ENCODE assay signal across 8 mouse cellular contexts in the genomic region with DNA sequence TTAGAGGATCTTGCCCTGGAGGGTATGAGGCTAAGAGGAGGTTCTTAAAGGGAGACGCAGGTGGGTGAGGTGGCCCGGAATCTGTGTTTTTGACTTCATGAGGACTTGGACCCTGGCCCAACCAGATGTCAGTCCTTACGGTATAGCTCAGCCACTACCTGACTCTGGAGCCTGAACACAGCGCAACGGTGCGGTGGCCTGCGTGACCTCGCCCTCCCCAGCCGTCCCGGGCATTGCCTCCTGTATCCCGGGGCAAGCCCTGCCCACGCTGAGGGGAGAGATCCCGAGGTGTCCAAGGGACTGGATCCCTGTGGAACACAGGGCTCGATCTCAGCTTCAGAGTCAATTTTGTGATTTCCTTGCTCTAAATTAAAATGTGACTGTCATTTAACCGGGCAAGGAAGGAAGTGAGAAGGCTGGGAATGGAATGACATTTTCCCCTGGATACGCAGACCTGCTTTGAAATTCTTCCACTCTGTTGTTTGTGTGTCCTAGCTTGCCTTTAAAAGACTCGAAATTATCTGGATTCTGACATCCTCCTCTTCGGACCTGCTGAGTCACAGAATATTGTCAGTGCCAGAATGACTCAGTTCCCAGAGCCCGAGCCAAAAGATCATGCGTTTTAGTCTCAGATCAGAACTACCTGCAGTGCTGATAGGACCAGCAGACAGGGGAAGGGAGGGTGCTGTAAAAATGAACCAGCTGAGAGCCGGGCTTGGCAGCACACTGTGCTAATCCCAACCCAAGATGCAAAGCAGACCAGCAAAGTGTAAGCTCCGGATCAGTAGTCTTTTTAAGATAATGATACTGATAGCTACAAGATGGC. TPM values are rescaled to one million over a fixed set of nuclear protein-coding genes. Genes with fewer than 3 reads are reported as not detected.
DNase-seq lines count a peak whose midpoint lies in the region; ATAC-seq lines count a peak whose summit lies in the region.

No protein-coding gene starts in this region.

- peak overlapping the region; percentile 92 for H3K4me3 ChIP-seq in embryonic facial prominence, embryonic 14.5 days (ENCODE audit: low read depth, low read length)
- peak overlapping the region; percentile 88 for H3K4me3 ChIP-seq in heart, embryonic 12.5 days
- H3K4me3 ChIP-seq in kidney, embryonic 16.5 days (ENCODE audit: low read length) = peak overlapping the region; percentile 88
- peak overlapping the region; percentile 76 for H3K4me3 ChIP-seq in stomach, embryonic 16.5 days (replicated peaks; ENCODE audit: low read length)

- peak; percentile 48 for ATAC-seq in embryonic facial prominence, embryonic 14.5 days (ENCODE audit: low read depth)
- ATAC-seq in heart, embryonic 12.5 days (ENCODE audit: insufficient number of reproducible peaks, low FRiP score) = peak; percentile 60
- peak; percentile 60 for ATAC-seq in kidney, embryonic 16.5 days (ENCODE audit: low FRiP score, low TSS enrichment)
- ATAC-seq in stomach, embryonic 16.5 days (ENCODE audit: insufficient read depth, low FRiP score) = peak; percentile 61

- peak overlapping the region; percentile 88 for H3K27ac ChIP-seq in embryonic facial prominence, embryonic 14.5 days (replicated peaks; ENCODE audit: low read depth, low read length)
- peak overlapping the region; percentile 93 for H3K27ac ChIP-seq in heart, embryonic 12.5 days (ENCODE audit: poor library complexity, severe bottlenecking)
- peak overlapping the region; percentile 89 for H3K27ac ChIP-seq in kidney, embryonic 16.5 days (ENCODE audit: low read length)
- peak overlapping the region; percentile 91 for H3K27ac ChIP-seq in stomach, embryonic 16.5 days (ENCODE audit: low read length)

- peak overlapping the region; percentile 94 for H3K4me2 ChIP-seq in embryonic facial prominence, embryonic 14.5 days (ENCODE audit: low read depth, low read length)
- peak overlapping the region; percentile 78 for H3K4me2 ChIP-seq in heart, embryonic 12.5 days
- peak overlapping the region; percentile 92 for H3K4me2 ChIP-seq in kidney, embryonic 16.5 days (replicated peaks; ENCODE audit: low read depth, low read length)
- H3K4me2 ChIP-seq in stomach, embryonic 16.5 days (ENCODE audit: low read depth, low read length) = peak overlapping the region; percentile 75

- H3K27me3 ChIP-seq in embryonic facial prominence, embryonic 14.5 days (replicated peaks; ENCODE audit: control insufficient read depth, insufficient read depth, low read length) = no peaks in the 10 kb centered on the region
- no peaks in the 10 kb centered on the region for H3K27me3 ChIP-seq in heart, embryonic 12.5 days (replicated peaks)
- no peaks in the 10 kb centered on the region for H3K27me3 ChIP-seq in kidney, embryonic 16.5 days (ENCODE audit: insufficient read depth, low read length)
- H3K27me3 ChIP-seq in stomach, embryonic 16.5 days (ENCODE audit: control insufficient read depth, insufficient read depth, low read length) = no peaks in the 10 kb centered on the region

- peak; percentile 46 to 49 for DNase-seq in left cerebral cortex, adult 18-20 months (ENCODE audit: low spot score in 2 of 2)
- DNase-seq in left cerebral cortex, adult 11 months (ENCODE audit: low spot score) = no peak
- peak; percentile 81 for DNase-seq in adipocyte (ENCODE audit: low spot score)
- DNase-seq in embryonic facial prominence, embryonic 14.5 days (ENCODE audit: low spot score) = no peak
- peak; percentile 36 for DNase-seq in lung, postnatal 10 days

- no peaks in the 10 kb centered on the region for H3K36me3 ChIP-seq in embryonic facial prominence, embryonic 14.5 days (ENCODE audit: control insufficient read depth, insufficient read depth, low read length)
- 0 out of 2 replicates have a peak, but pooled peaks cover 3% of the 10 kb centered on the region for H3K36me3 ChIP-seq in heart, embryonic 12.5 days
- no peaks in the 10 kb centered on the region for H3K36me3 ChIP-seq in kidney, embryonic 16.5 days (ENCODE audit: insufficient read depth, low read length)
- H3K36me3 ChIP-seq in stomach, embryonic 16.5 days (ENCODE audit: control insufficient read depth, insufficient read depth, low read length) = no peaks in the 10 kb centered on the region

- no peaks in the 10 kb centered on the region for H3K9me3 ChIP-seq in embryonic facial prominence, embryonic 14.5 days (ENCODE audit: control insufficient read depth, low read length)
- H3K9me3 ChIP-seq in heart, embryonic 12.5 days (replicated peaks) = no peaks in the 10 kb centered on the region
- no peaks in the 10 kb centered on the region for H3K9me3 ChIP-seq in kidney, embryonic 16.5 days (ENCODE audit: low read length)
- no peaks in the 10 kb centered on the region for H3K9me3 ChIP-seq in stomach, embryonic 16.5 days (replicated peaks; ENCODE audit: control insufficient read depth, low read length)

- H3K4me1 ChIP-seq in embryonic facial prominence, embryonic 14.5 days (ENCODE audit: control insufficient read depth, insufficient read depth, low read length) = peaks cover 14% of the 10 kb centered on the region
- peaks cover 20% of the 10 kb centered on the region for H3K4me1 ChIP-seq in heart, embryonic 12.5 days (replicated peaks)
- peaks cover 25% of the 10 kb centered on the region for H3K4me1 ChIP-seq in kidney, embryonic 16.5 days (ENCODE audit: insufficient read depth, low read length)
- peaks cover 7% of the 10 kb centered on the region for H3K4me1 ChIP-seq in stomach, embryonic 16.5 days (ENCODE audit: control insufficient read depth, insufficient read depth, low read length)

- peak overlapping the region; percentile 88 for H3K9ac ChIP-seq in embryonic facial prominence, embryonic 14.5 days (ENCODE audit: low read depth, low read length)
- peak overlapping the region; percentile 56 for H3K9ac ChIP-seq in heart, embryonic 12.5 days
- H3K9ac ChIP-seq in kidney, embryonic 16.5 days (replicated peaks; ENCODE audit: low read length) = peak overlapping the region; percentile 77
- peak overlapping the region; percentile 93 for H3K9ac ChIP-seq in stomach, embryonic 16.5 days (ENCODE audit: low read length)

- 5% methylated on average over 19 of the region's 22 CpGs for WGBS in embryonic facial prominence, embryonic 14.5 days
- WGBS in heart, embryonic 12.5 days = 2% methylated on average over 22 of the region's 22 CpGs
- WGBS in kidney, embryonic 16.5 days = 3% methylated on average over 22 of the region's 22 CpGs
- 3% methylated on average over 22 of the region's 22 CpGs for WGBS in stomach, embryonic 16.5 days

RNA-seq across cellular contexts. Expression of a gene that starts 0.9 kb away (rescaled TPM):
- 10 to 100 TPM; 25.3 to 25.5 TPM for total RNA-seq in left cerebral cortex, adult 18-20 months (2021)
- 87.8 and 98.5 TPM in 2 replicates for polyA plus RNA-seq in embryonic facial prominence, embryonic 14.5 days (2014; fragmentation: Nextera tagmentation; extraction: Ambion mirVana)
- polyA plus RNA-seq in heart, embryonic 12.5 days (2016; fragmentation: Nextera tagmentation; extraction: Ambion mirVana) = 134 and 146 TPM in 2 replicates
- 105 and 109 TPM in 2 replicates for polyA plus RNA-seq in kidney, embryonic 16.5 days (2015; fragmentation: Nextera tagmentation; extraction: Ambion mirVana)
- polyA plus RNA-seq in stomach, embryonic 16.5 days (2015; fragmentation: Nextera tagmentation; extraction: Ambion mirVana) = 63.4 and 68.0 TPM in 2 replicates

Comparison
In these comparisons a context has a peak if more than half of its experiments do, and no peak if none do; other contexts are left out.
1. DNase-seq: peak in left cerebral cortex, adult 18-20 months (2 of 2), adipocyte (single experiment) and lung, postnatal 10 days (single experiment); none in left cerebral cortex, adult 11 months (single experiment) and embryonic facial prominence, embryonic 14.5 days (single experiment).
2. Peak in every context shown above with its lines, with median percentiles within 50 percentile points of each other: ATAC-seq, H3K27ac ChIP-seq, H3K4me2 ChIP-seq, H3K4me3 ChIP-seq and H3K9ac ChIP-seq.